Mouse (Mus musculus) spleen, adult 2 months (tissue): Measurements from ENCODE around the gene Kcmf1.

Source experiments
- CTCF ChIP-seq: fragments of 200-500 bp; IDR thresholded peaks from 2 replicates; pipeline ENCODE4 v1.5.1; 2011; ENCODE audit warnings: mild to moderate bottlenecking, inconsistent platforms; ENCODE audit not compliant: insufficient read depth, insufficient read length, insufficient replicate concordance; ENCODE audit errors: extremely low read depth
- POLR2A ChIP-seq: fragments of 200-500 bp; IDR thresholded peaks from 2 replicates; pipeline ENCODE4 v1.6.1; 2011; ENCODE audit warnings: low read depth, low read length, inconsistent platforms

DNA sequence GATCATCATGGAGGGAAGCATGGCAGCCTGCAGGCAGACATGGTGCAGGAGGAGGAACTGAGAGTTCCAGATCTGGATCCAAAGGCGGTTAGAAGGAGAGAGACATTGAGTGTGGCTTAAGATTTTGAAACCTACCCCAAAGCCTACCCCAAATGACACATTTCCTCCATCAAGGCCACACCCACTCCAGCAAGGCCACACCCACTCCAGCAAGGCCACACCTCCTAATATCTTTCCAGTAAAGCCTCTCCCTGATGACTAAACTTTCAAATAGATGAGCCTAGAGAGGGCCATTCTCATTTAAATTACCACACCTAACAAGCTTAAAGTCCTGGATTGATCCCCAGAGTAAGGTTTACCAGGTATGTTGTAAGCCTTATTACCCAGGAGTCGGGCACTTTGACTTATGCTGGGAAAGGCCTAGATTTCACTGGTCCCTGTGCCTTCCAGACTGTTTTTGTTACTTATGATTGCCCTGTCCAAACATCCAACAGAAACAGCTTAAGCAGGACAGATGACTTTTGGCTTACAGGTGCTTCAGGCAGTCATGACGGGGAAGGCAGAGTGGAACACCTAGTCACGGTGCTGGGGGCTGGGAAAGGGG lies 30.1 kb upstream of the Kcmf1 start:
- TF ChIP-seq POLR2A = no peak
- TF ChIP-seq CTCF = no peak
